Mouse (Mus musculus): ENCODE data around the gene Cntn1. TPM values are rescaled to one million over a fixed set of nuclear protein-coding genes. Genes with fewer than 3 reads are reported as not detected.
"Not testable (repeated sequence)": the region's sequence is repeated elsewhere in the genome, so short reads cannot be mapped to it uniquely, and the experiment has no call there.

Gene Cntn1
- total RNA-seq, 4 experiments from 2014 or later = 5.0 to 7.3 (median 5.3) TPM

- no peak for DNase-seq
Observed at GRCm38 (mm10) chr15:92271801-92272365, 220.9 kb downstream of the Cntn1 start.

- DNase-seq = no peak
Observed at GRCm38 (mm10) chr15:92276826-92277225, 225.9 kb downstream of the Cntn1 start.

- no peak for DNase-seq
Observed at GRCm38 (mm10) chr15:92277984-92278383, 227.0 kb downstream of the Cntn1 start.

GRCm38 (mm10) chr15:92280966-92281365 is 230.0 kb downstream of the Cntn1 start:
- no peak for DNase-seq

- DNase-seq = no peak
Observed at GRCm38 (mm10) chr15:92287616-92288015, 236.7 kb downstream of the Cntn1 start.

GRCm38 (mm10) chr15:92296479-92296878 is 245.5 kb downstream of the Cntn1 start:
- DNase-seq = no peak

- no peak for DNase-seq
Observed at GRCm38 (mm10) chr15:92302796-92303195, 251.8 kb downstream of the Cntn1 start.

- DNase-seq = no peak
Observed at GRCm38 (mm10) chr15:92304221-92304620, 253.3 kb downstream of the Cntn1 start.

GRCm38 (mm10) chr15:92321959-92322358 is 271.0 kb downstream of the Cntn1 start:
- DNase-seq = no peak

GRCm38 (mm10) chr15:92327111-92327510 is 276.1 kb downstream of the Cntn1 start:
- DNase-seq = no peak

- no peak for DNase-seq
Observed at GRCm38 (mm10) chr15:92340253-92340652, 289.3 kb downstream of the Cntn1 start.

GRCm38 (mm10) chr15:92341424-92341823 is 290.5 kb downstream of the Cntn1 start:
- DNase-seq = no peak

GRCm38 (mm10) chr15:92344136-92344869 is 293.3 kb downstream of the Cntn1 start:
- no peak for DNase-seq

- no peak for DNase-seq
Observed at GRCm38 (mm10) chr15:92347426-92347825, 296.5 kb downstream of the Cntn1 start.

- no peak for DNase-seq
Observed at GRCm38 (mm10) chr15:92347902-92348301, 296.9 kb downstream of the Cntn1 start.

- DNase-seq = not testable (repeated sequence)
Observed at GRCm38 (mm10) chr15:92348453-92348852, 297.5 kb downstream of the Cntn1 start.

GRCm38 (mm10) chr15:92364153-92364552 is 313.2 kb downstream of the Cntn1 start:
- no peak for DNase-seq

GRCm38 (mm10) chr15:92364592-92364991 is 313.6 kb downstream of the Cntn1 start:
- no peak for DNase-seq

Other genes starting within 250 kb of the Cntn1 start
- gene Smgc, start 212.9 kb upstream of the Cntn1 start, total RNA-seq (2022) = not detected